Mouse (Mus musculus) lung, adult 2 months (tissue): ENCODE measurements around the gene Dpp3.

ENCODE experiments used
- CTCF ChIP-seq: fragments of 200-500 bp; IDR thresholded peaks from 2 replicates; pipeline ENCODE4 v1.5.1; 2011; ENCODE audit warnings: mild to moderate bottlenecking, low read length, control low read depth; ENCODE audit not compliant: insufficient read depth
- POLR2A ChIP-seq: fragments of 200-500 bp; IDR thresholded peaks from 2 replicates; pipeline ENCODE4 v1.6.1; 2011; ENCODE audit warnings: low read depth, mild to moderate bottlenecking, control low read depth, low read length, borderline replicate concordance; ENCODE audit errors: extremely low read depth

DNA sequence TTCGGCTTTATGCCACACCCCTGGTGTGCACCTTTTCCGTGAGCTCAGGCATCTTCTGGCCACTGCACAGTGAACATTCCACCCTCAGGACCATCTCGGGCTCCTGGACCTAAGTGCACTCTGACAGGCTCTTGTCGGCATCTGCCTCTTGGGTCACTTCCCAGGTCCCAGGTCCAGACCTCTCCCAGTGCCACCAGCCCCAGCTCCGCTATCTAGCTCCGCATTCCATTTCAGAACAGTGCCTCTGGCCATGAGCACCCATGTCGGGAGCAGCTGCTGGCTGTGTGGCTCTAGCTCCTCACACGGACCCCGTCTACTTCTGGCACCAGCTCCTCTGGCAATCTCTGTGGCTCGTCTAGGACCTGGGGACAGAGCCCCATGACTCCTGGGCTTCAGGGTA lies 38.3 kb downstream of the Dpp3 start:
- no peak for TF ChIP-seq CTCF
- no peak for TF ChIP-seq POLR2A
